Mouse (Mus musculus): ENCODE data around the gene Ap2a2.

The Ap2a2 gene

GRCm38 (mm10) chr7:141561682-141562391, at the start of gene Ap2a2:
Gene Ap2a2 (plus strand): TSS chr7:141562173.
- peak; percentile 91 to 96 for DNase-seq (ENCODE audit: low spot score in 2 of 2)

- no peak for DNase-seq (ENCODE audit: low spot score in 2 of 2)
Measured at GRCm38 (mm10) chr7:141517638-141518037, 44.3 kb upstream of the Ap2a2 start.

GRCm38 (mm10) chr7:141518296-141518695, 43.7 kb upstream of the Ap2a2 start:
- peak in 1 of 2 experiments; percentile 59 for DNase-seq (ENCODE audit: low spot score in 2 of 2)

- no peak for DNase-seq (ENCODE audit: low spot score in 2 of 2)
Measured at GRCm38 (mm10) chr7:141518926-141519325, 43.0 kb upstream of the Ap2a2 start.

- DNase-seq (ENCODE audit: low spot score in 2 of 2) = no peak
Measured at GRCm38 (mm10) chr7:141519795-141520194, 42.2 kb upstream of the Ap2a2 start.

GRCm38 (mm10) chr7:141523007-141523406, 39.0 kb upstream of the Ap2a2 start:
- DNase-seq (ENCODE audit: low spot score in 2 of 2) = no peak

- DNase-seq (ENCODE audit: low spot score in 2 of 2) = no peak
Measured at GRCm38 (mm10) chr7:141524271-141524670, 37.7 kb upstream of the Ap2a2 start.

- peak; percentile 79 to 84 for DNase-seq (ENCODE audit: low spot score in 2 of 2)
Measured at GRCm38 (mm10) chr7:141524760-141525579, 37.0 kb upstream of the Ap2a2 start.

GRCm38 (mm10) chr7:141525580-141525925, 36.4 kb upstream of the Ap2a2 start:
- DNase-seq (ENCODE audit: low spot score in 2 of 2) = no peak

- DNase-seq (ENCODE audit: low spot score in 2 of 2) = no peak
Measured at GRCm38 (mm10) chr7:141535570-141535969, 26.4 kb upstream of the Ap2a2 start.

- no peak for DNase-seq (ENCODE audit: low spot score in 2 of 2)
Measured at GRCm38 (mm10) chr7:141538852-141539555, 23.0 kb upstream of the Ap2a2 start.

- peak; percentile 99 to 100 for DNase-seq (ENCODE audit: low spot score in 2 of 2)
Measured at GRCm38 (mm10) chr7:141539556-141540311, 22.2 kb upstream of the Ap2a2 start, which contains the start of gene Chid1. Gene Chid1 (minus strand): TSS chr7:141539857.

GRCm38 (mm10) chr7:141540312-141541081, 21.5 kb upstream of the Ap2a2 start:
- DNase-seq (ENCODE audit: low spot score in 2 of 2) = peak; percentile 51 to 76

GRCm38 (mm10) chr7:141541681-141542080, 20.3 kb upstream of the Ap2a2 start:
- DNase-seq (ENCODE audit: low spot score in 2 of 2) = no peak

- DNase-seq (ENCODE audit: low spot score in 2 of 2) = no peak
Measured at GRCm38 (mm10) chr7:141542588-141542987, 19.4 kb upstream of the Ap2a2 start.

- DNase-seq (ENCODE audit: low spot score in 2 of 2) = no peak
Measured at GRCm38 (mm10) chr7:141544654-141545053, 17.3 kb upstream of the Ap2a2 start.

- DNase-seq (ENCODE audit: low spot score in 2 of 2) = no peak
Measured at GRCm38 (mm10) chr7:141549432-141550061, 12.4 kb upstream of the Ap2a2 start.

GRCm38 (mm10) chr7:141550464-141550863, 11.5 kb upstream of the Ap2a2 start:
- no peak for DNase-seq (ENCODE audit: low spot score in 2 of 2)

- DNase-seq (ENCODE audit: low spot score in 2 of 2) = peak; percentile 63 to 75
Measured at GRCm38 (mm10) chr7:141558329-141558776, 3.6 kb upstream of the Ap2a2 start.

- DNase-seq (ENCODE audit: low spot score in 2 of 2) = peak; percentile 60 to 71
Measured at GRCm38 (mm10) chr7:141558946-141559345, 3.0 kb upstream of the Ap2a2 start.

Data from spleen, postnatal 4 days (tissue).